Mouse (Mus musculus): ENCODE measurements around the gene Ccdc38.

DNA sequence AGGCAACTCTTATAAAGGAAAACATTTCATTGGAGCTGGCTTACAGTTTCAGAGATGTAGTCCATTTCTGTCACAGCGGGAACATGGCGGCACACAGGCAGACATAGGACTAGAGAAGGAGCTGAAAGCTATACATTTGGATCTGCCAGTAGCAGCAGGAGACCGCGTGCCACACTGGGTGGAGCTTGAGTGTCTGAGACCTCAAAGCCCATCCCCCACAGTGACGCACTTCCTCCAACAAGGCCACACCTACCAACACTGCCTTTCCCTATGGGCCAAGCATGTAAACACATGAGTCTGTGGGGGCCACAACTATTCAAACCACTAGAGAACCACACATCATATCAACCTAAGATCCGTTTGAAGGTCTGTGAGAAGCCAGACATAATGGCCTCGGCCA lies 68.8 kb downstream of the Ccdc38 start:
- no peak for TF ChIP-seq CTCF (IDR thresholded peaks at IDR 0.05; ENCODE audit: low read depth, low read length)
- no peak for TF ChIP-seq POLR2A (IDR thresholded peaks at IDR 0.05; ENCODE audit: insufficient read depth, low read length)

Data from ES-Bruce4 (cell line).